Mouse (Mus musculus): ENCODE results near the gene Gas2l3.

The Gas2l3 gene

DNA sequence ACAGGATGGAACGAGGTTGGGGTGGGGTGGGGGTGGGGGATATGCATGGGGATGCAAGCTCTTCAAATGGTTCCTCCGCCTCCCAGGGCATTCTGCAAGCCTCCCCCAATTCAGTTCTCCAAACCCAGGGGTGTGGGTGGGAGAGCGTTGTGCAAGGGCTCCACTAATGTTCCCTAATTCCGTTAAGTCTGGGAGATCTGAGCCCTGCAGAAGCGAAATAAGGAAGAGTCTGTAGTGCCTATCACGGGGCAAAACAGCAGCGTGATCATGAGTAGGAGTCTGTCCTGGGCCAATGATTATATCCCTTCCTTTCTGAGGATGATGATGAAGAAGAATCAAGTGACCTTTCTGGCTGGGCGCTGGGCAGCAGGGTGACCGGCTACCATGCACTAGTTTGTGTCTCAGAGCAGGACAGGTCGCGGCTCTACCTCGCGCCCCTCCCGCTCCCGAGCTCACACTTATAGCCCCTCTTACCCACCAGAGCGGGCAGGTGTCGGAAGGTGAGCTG, 598 bp downstream of the Gas2l3 start:
- DNase-seq: no peak

- DNase-seq: no peak
Measured at GRCm38 (mm10) chr10:89442640-89443039, 1.1 kb downstream of the Gas2l3 start.

GRCm38 (mm10) chr10:89441961-89442360, 1.8 kb downstream of the Gas2l3 start:
- no peak for DNase-seq

- no peak for DNase-seq
Measured at GRCm38 (mm10) chr10:89439380-89439779, 4.4 kb downstream of the Gas2l3 start.

GRCm38 (mm10) chr10:89437996-89438395, 5.8 kb downstream of the Gas2l3 start:
- DNase-seq: no peak

- no peak for DNase-seq
Measured at GRCm38 (mm10) chr10:89437472-89437871, 6.3 kb downstream of the Gas2l3 start.

GRCm38 (mm10) chr10:89435920-89436319, 7.8 kb downstream of the Gas2l3 start:
- no peak for DNase-seq

- no peak for DNase-seq
Measured at GRCm38 (mm10) chr10:89435413-89435812, 8.4 kb downstream of the Gas2l3 start.

DNA sequence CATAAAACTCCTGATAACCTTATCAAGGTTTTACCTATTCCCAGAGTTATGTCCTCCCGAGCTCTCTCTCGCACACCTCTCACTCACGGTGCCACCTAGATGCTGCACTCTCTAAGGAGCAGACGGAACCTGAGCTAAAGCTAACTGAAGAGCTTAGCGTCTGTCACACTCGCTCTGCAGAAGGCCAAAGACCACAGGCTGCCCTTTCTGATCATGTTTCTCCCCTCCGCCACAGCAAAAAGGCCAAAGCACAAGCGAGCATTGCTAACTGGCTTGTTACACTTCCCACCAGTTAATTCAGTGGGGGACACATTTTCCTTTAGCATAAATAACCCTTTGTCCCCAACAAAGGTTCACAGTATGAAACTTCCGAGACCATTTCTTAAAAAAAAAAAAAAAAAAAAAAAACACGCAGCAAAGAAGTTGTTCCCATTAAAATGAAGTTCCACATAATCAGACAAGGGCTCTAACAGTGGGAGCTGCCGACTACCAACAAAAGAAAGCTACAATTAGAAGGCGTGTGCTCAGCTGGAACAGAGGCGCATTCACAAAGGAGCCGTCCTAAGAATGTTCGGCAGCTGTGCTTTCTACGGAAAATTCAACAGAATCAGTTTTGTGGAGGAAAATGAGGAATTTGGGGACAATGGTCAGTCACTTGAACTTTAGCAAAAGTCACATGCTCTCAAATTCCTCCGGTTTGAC, 9.1 kb downstream of the Gas2l3 start:
- DNase-seq: no peak

DNA sequence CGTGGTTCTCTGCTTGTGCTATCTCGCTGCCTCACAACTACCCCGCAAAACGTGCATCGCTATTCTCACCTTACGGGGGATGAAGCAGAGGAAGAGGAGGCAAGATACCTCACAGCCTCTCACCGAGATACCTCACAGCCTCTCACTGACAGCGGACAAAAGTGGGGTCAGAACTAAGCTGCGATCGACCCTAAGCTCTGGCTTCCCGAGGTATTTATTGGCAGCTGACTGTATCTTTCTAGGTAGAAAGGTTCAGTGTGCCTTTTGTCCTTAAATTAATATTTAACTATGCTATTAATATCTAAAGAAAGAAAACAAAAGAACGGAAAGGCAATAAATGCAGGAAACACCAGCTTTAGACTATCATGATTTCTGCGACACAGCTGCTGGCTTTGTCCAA, 11.0 kb downstream of the Gas2l3 start:
- DNase-seq: no peak

DNA sequence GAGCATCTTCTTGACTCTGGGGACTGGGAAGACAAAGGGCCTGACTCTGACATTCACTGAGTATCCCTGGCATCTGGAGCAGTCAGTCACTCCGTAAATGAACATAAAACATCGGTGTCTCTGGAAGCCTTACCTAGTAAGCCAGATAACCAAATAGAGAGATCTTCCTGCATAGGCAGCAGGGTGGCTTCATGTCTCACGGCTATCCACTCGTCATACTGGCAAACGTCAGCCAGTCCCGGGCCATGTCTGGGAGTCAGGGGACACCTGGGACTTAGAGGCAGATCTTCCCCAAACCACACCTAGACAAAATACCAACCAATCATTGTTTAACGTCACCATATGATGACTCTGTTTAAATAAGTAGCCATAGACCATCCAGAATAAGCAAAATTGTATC, 13.0 kb downstream of the Gas2l3 start:
- no peak for DNase-seq

DNA sequence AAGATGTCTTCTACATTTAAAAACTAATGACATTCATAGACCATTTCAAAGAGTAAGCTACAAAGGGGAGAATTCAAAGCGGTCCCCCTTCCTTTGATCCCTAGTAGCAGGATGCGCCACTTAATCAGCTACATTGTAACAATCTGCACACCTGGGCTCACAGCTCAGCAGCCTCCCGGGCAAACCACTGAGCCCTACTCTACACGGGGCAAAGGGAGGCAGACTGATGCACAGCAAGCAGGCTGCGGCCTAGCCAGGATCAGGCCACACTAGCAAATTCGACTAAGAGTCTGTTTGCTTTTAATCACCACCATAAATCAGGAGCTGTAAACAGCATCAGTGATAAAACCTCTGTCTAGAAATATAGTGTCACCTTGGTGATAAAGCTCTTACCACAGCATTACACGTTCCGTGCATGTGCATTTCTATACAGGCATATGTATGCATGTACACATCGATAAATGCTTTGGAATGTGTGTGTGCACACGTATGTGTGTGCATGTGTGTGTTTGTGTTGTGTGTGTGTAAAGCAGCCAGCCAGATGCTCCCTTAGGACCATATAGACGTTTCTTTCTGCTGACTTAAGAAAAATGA, 18.9 kb downstream of the Gas2l3 start:
- no peak for DNase-seq

DNA sequence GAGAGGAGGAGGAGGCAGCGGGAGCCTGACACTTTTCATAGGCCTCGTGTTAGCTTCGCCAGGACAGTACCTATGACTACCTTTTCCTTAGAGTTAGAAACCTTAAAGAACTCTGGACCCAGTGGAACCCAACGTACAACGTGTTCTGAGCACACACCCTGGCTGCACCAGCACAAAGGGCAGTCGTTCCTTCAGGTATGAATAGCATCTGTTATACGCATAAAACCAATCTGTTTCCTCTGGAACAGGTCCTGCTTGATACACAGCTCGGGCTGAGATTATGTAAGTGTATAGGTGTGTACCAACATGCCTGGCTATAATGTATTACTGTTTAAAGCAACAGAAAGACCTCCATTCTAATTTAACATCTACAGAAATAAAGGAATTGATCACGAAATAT, 19.6 kb downstream of the Gas2l3 start:
- no peak for DNase-seq

DNA sequence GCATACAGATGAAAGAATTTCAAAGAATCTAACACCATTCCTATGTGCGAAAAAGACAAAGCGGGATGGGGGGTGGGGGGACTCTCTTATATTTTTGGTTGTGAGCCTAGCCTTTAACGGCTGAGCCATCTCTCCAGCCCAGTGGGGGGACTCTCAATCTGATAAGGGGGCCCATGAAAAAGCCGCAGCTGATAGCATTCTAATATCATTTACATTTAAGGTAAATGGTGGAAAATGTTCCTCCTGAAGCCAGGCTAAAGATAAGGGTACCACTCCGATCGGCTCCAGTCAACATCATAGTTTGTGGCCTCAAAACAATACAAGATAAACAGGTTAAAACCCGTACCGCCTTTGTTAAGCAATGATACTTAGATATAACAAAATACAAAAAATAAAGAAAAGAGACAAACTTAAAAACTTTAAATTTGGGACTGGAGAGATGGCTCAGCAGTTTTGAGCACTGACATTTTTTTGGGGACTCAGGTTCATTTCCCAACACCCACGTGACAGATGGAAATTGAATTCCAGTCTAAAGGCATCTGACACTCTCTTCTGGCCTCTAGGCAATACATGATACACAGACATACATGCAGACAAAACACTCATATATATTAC, 20.5 kb downstream of the Gas2l3 start:
- no peak for DNase-seq

DNA sequence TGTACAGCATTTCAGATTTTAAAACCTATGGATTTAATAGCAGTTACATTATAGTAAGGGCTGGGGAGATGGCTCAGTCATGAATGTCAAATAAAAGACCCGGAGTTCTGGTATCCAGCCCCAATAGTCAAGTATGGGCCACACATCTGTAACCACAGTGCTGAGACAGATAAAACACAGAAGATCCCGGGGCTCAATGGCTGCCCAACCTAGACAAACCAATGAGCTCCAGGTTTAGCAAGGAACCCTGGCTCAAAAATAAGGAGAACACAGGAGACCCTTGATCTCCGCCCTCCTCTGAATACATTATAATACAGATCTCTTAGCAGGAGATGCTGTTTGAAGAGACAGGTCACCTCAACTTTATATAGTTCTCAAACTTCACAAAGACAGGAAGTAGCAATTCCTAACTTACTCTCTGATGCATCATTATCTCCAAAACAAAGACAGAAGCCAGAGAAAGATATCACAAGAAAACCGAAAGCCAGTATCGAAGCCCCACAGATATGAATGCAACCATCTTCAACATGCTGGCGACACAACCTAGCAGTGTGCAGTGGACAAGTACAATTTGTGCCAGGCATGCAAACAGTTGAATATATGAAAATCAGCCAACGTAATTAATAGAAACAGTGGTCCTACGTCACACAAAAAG, 21.1 kb downstream of the Gas2l3 start:
- DNase-seq: no peak

DNA sequence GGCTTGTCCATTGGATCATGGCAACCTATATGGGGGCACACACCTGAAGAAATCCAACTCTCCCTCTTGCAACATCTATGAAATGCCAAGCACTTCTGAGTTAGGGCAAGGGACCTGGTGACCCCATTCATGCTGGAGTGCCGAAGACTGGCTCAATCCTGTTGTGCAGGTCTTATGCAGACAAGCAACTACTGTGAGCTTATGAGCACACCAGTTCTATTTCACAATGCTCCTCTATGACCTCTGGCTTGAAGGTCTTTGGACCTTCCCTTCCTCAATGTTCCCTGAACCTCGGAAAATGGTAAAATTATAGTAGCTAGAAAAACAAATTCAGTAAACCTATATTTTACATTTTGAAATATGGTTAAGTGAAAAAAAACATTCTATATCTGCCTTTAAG, 25.8 kb downstream of the Gas2l3 start:
- no peak for DNase-seq

GRCm38 (mm10) chr10:89415478-89415877, 28.3 kb downstream of the Gas2l3 start:
- DNase-seq: no peak

GRCm38 (mm10) chr10:89407551-89407950, 36.2 kb downstream of the Gas2l3 start:
- no peak for DNase-seq

GRCm38 (mm10) chr10:89406733-89407484, 36.9 kb downstream of the Gas2l3 start:
- DNase-seq: no peak

DNA sequence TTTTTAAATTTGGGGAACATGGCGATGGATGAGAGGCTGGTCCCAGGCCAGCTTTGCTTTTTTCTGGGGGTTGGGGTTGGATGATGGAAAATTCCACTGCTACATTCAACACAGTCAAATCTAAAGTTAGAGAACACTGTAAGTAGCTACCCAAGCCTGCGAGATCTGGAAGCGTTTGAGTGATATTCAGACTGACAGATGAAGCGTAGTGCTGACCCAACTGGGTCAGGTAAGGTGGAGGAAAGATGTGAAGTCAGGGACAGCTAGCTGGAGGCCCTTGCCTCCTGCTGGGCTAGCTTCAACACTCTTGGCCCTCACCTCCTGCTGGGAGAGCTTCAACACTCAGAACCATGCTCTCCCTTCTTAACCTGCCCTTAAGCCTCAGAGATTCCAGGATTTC, 38.8 kb downstream of the Gas2l3 start:
- no peak for DNase-seq

DNA sequence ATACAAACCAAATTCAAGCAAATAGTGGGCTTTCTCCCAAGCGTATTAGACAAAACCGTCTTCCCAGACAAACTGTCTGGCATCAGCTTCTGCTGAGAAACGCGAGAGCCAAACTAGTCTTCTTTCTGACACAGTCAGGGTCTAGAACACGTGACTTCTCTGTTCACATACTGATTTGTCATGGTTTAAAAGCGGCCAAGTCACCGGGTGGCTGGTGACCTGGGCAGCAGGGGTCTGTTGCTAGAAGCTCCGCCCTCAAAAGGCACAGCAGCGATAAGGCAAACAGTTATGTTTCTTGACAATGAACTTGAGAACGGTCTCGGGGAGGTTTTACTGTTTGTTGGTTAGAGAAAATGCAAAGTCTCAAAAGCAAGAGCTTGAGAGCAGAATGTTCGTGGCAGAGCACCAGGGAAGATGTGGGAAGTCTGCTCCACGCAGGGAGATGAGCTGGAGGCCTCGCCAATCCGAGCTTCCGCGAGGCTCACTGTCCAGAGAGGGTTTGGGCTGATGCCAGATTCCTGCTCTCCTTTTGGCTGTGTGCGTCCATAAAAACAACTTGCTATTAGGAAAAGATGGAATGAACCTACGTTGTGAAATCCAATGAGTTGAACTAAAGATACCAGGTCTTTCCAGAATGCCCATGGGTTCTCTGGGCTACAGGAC, 43.0 kb downstream of the Gas2l3 start:
- peak; percentile 6 for DNase-seq

DNA sequence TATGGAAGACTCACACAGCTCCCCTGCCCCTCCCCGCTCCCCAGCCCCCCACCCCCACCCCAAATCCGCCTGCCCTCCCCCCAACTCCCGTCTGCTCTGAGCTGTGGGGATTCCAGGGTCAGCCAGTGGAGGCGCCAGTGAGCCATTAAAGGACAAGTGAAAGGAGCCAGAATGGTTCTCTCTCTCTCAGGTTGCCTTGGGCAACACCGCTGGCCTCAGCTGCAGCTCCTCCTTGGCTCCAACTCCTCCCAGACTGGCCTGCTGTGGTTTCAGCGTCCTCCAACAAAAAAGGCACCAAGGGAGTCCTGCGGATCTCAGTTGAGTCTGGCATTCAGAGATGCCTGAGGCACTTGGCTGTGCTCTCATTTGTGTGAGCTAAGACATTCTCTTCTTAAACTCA, 47.9 kb downstream of the Gas2l3 start:
- peak; percentile 39 for DNase-seq

Data from kidney, adult 18-20 months (tissue).